Mouse (Mus musculus): ENCODE data around the gene Angpt4. TPM values are rescaled to one million over a fixed set of nuclear protein-coding genes. Genes with fewer than 3 reads are reported as not detected.
A peak's percentile ranks its signal among the peaks of the same experiment; 100 is the strongest.

Angpt4 gene
- total RNA-seq, 2 experiments from 2014 or later: 0.20 TPM; not detected in 1

- intact Hi-C loops (cut with DNase I): no loop called here
- TF ChIP-seq CTCF (IDR thresholded peaks at IDR 0.05): no peak
- Histone ChIP-seq H3K27ac (peak overlapping the region; percentile 43), H3K4me3 (peak overlapping the region; percentile 59; the same call in 1 of the 2 replicates)
- no peak for DNase-seq
These were observed 58.4 kb downstream of the Angpt4 start for GRCm38 (mm10) chr2:151969396-151969795.

GRCm38 (mm10) chr2:151970191-151971172 lies 59.5 kb downstream of the Angpt4 start:
- no peak for TF ChIP-seq CTCF (IDR thresholded peaks at IDR 0.05)
- peak; percentile 74 for DNase-seq
- peak overlapping the region; percentile 59 for H3K4me3 ChIP-seq
- intact Hi-C loops (cut with DNase I): no loop called here
- H3K27ac ChIP-seq: peak overlapping the region; percentile 43

GRCm38 (mm10) chr2:151971748-151972147 lies 60.7 kb downstream of the Angpt4 start:
- intact Hi-C loops (cut with DNase I): no loop called here
- no peak for DNase-seq
- no peak for TF ChIP-seq CTCF (IDR thresholded peaks at IDR 0.05)
- Histone ChIP-seq H3K4me3 (no peak overlapping the region), H3K27ac (no peak overlapping the region; the same call in 1 of the 2 replicates)

- intact Hi-C loops (cut with DNase I): no loop called here
- H3K27ac ChIP-seq: peak overlapping the region; percentile 67
- TF ChIP-seq CTCF (IDR thresholded peaks at IDR 0.05): no peak
- peak overlapping the region; percentile 65 for H3K4me3 ChIP-seq
- peak; percentile 56 for DNase-seq
These were observed 62.0 kb downstream of the Angpt4 start for GRCm38 (mm10) chr2:151972880-151973594.

GRCm38 (mm10) chr2:151973595-151974562 lies 62.9 kb downstream of the Angpt4 start:
- intact Hi-C loops (cut with DNase I): no loop called here
- DNase-seq: peak; percentile 36
- Histone ChIP-seq H3K4me3 (peak overlapping the region; percentile 65), H3K27ac (peak overlapping the region; percentile 67)
- peak; percentile 21; the same call in 1 of the 2 replicates for TF ChIP-seq CTCF (IDR thresholded peaks at IDR 0.05)

GRCm38 (mm10) chr2:151975295-151975694 lies 64.3 kb downstream of the Angpt4 start:
- intact Hi-C loops (cut with DNase I): no loop called here
- Histone ChIP-seq H3K27ac (no peak overlapping the region), H3K4me3 (no peak overlapping the region)
- DNase-seq: peak; percentile 7
- TF ChIP-seq CTCF (IDR thresholded peaks at IDR 0.05): peak; percentile 6; the same call in 1 of the 2 replicates

GRCm38 (mm10) chr2:151976067-151976466 lies 65.1 kb downstream of the Angpt4 start:
- DNase-seq: peak; percentile 15

GRCm38 (mm10) chr2:151977689-151978440 lies 66.9 kb downstream of the Angpt4 start:
- no peak for TF ChIP-seq CTCF (IDR thresholded peaks at IDR 0.05)
- peak; percentile 93 for DNase-seq
- Histone ChIP-seq H3K4me3 (peak overlapping the region; percentile 32), H3K27ac (peak overlapping the region; percentile 83)
- intact Hi-C loops (cut with DNase I): no loop called here

More at GRCm38 (mm10) chr2:151976067-151976466, 65.1 kb downstream of the Angpt4 start:
- TF ChIP-seq CTCF (IDR thresholded peaks at IDR 0.05): no peak
- Histone ChIP-seq H3K27ac (no peak overlapping the region), H3K4me3 (no peak overlapping the region)
- intact Hi-C loops (cut with DNase I): no loop called here

GRCm38 (mm10) chr2:151978494-151978893 lies 67.5 kb downstream of the Angpt4 start:
- no peak for TF ChIP-seq CTCF (IDR thresholded peaks at IDR 0.05)
- peak; percentile 43 for DNase-seq
- Histone ChIP-seq H3K27ac (peak overlapping the region; percentile 83), H3K4me3 (peak overlapping the region; percentile 76)
- intact Hi-C loops (cut with DNase I): no loop called here

GRCm38 (mm10) chr2:151979470-151980354 lies 68.7 kb downstream of the Angpt4 start, which contains the start of gene Fam110a:
Gene Fam110a, minus strand, starts transcription at chr2:151980219.
- intact Hi-C loops (cut with DNase I): loop anchor here (2.0 kb wide), 1 partner anchor 15 kb away; no protein-coding TSS in a partner anchor
- peak within 1 kb of the TSS; percentile 83 for H3K27ac ChIP-seq
- H3K4me3 ChIP-seq: peak within 1 kb of the TSS; percentile 76
- TF ChIP-seq CTCF (IDR thresholded peaks at IDR 0.05): no peak
- DNase-seq: peak; percentile 96
